In genomic region chr1:87226409-87227159, GRCm38 (mm10) we compare ENCODE assay signal across 18 mouse cellular contexts. TPM values are rescaled to one million over a fixed set of nuclear protein-coding genes. Genes with fewer than 3 reads are reported as not detected.
DNase-seq lines count a peak whose midpoint lies in the region; ATAC-seq lines count a peak whose summit lies in the region.
"Had no signal": no experiment of that assay in that cellular context is flagged by ENCODE, and none has a peak within 500 bp of the region (broad histone marks: within the 10 kb centered on the region; RNA-seq: fewer than 3 reads in every experiment).

No protein-coding gene starts in this region.

- peak; percentile 47 for DNase-seq in cerebellum, adult 9-11 months
- DNase-seq in cerebellum, adult 9-10 months = no peak
- DNase-seq in ES-CJ7 (ENCODE audit: low read depth, low spot score) = peak; percentile 97
- peak; percentile 45 for DNase-seq in WW6 (ENCODE audit: low read depth, low spot score)
- DNase-seq in heart, adult 8-10 months (ENCODE audit: low spot score) = no peak
- DNase-seq in kidney, adult 18-20 months = no peak
- DNase-seq: adrenal gland, postnatal 14 days; heart, postnatal 14 days; kidney, adult 11 months had no signal

- no peak for ATAC-seq in megakaryocyte, adult 5-6 weeks (ENCODE audit: poor library complexity, severe bottlenecking)
- ATAC-seq: activated CD4-positive, CD25-positive, alpha-beta regulatory T cell, adult 4 months; forebrain, embryonic 14.5 days had no signal

RNA-seq across cellular contexts. Expression of gene Eif4e2, which starts 12.9 kb away (rescaled TPM):
- total RNA-seq in heart, adult 8-10 months (2022) = 10 to 100 TPM; 44.0 to 56.1 (median 49.0) TPM
- total RNA-seq in megakaryocyte, adult 5-6 weeks (2015) = 75.9 and 81.3 TPM in 2 replicates
- total RNA-seq in megakaryocyte, adult 5-6 weeks (2017) = 118 and 156 TPM in 2 replicates

RNA-seq across cellular contexts. Expression of gene Chrng, which starts 22.1 kb away (rescaled TPM):
- not detected for total RNA-seq in heart, adult 8-10 months (2022)
- not detected in 2 replicates for total RNA-seq in megakaryocyte, adult 5-6 weeks (2015)
- not detected in 2 replicates for total RNA-seq in megakaryocyte, adult 5-6 weeks (2017)
- total RNA-seq: adrenal gland, adult 18-20 months; adrenal gland, postnatal 14 days; heart, adult 18-20 months; heart, postnatal 14 days; hematopoietic stem cell, adult 5-6 weeks; hindbrain, postnatal 0 days had no signal

RNA-seq across cellular contexts. Expression of gene Chrnd, which starts 36.2 kb away (rescaled TPM):
- not detected for total RNA-seq in heart, adult 8-10 months (2022)
- not detected in 2 replicates for total RNA-seq in megakaryocyte, adult 5-6 weeks (2015)
- total RNA-seq in megakaryocyte, adult 5-6 weeks (2017) = not detected in 2 replicates
- total RNA-seq: adrenal gland, adult 18-20 months; adrenal gland, postnatal 14 days; heart, adult 18-20 months; heart, postnatal 14 days; hematopoietic stem cell, adult 5-6 weeks; hindbrain, postnatal 0 days had no signal

RNA-seq across cellular contexts. Expression of gene Efhd1, which starts 37.6 kb away (rescaled TPM):
- total RNA-seq in heart, adult 8-10 months (2022) = 1 to 10 TPM; 3.3 to 7.2 (median 4.5) TPM
- total RNA-seq in megakaryocyte, adult 5-6 weeks (2015) = 0.07 TPM in 1 of 2 replicates, not detected in the other
- not detected in 2 replicates for total RNA-seq in megakaryocyte, adult 5-6 weeks (2017)
- total RNA-seq: hematopoietic stem cell, adult 5-6 weeks had no signal

RNA-seq across cellular contexts. Expression of gene Prss56, which starts 43.5 kb away (rescaled TPM):
- total RNA-seq in heart, adult 8-10 months (2022) = not detected
- not detected in 2 replicates for total RNA-seq in megakaryocyte, adult 5-6 weeks (2015)
- total RNA-seq in megakaryocyte, adult 5-6 weeks (2017) = not detected in 2 replicates
- total RNA-seq: adrenal gland, adult 18-20 months; adrenal gland, postnatal 14 days; gastrocnemius, postnatal 10 days; gastrocnemius, postnatal 4 days; heart, adult 18-20 months; heart, postnatal 14 days; hematopoietic stem cell, adult 5-6 weeks had no signal

Comparison
In these comparisons a context has a peak if more than half of its experiments do, and no peak if none do; other contexts are left out.
1. DNase-seq: peak in cerebellum, adult 9-11 months (single experiment), ES-CJ7 (single experiment) and WW6 (single experiment); none in cerebellum, adult 9-10 months (single experiment), heart, adult 8-10 months (single experiment) and kidney, adult 18-20 months (single experiment).